Mouse (Mus musculus) brain, embryonic 18.5 days (tissue): Measurements from ENCODE around the gene Orai2.
"Not testable (repeated sequence)": the region's sequence is repeated elsewhere in the genome, so short reads cannot be mapped to it uniquely, and the experiment has no call there.

Experiments used
- DNase-seq: peaks from one replicate; pipeline ENCODE4 v3.0.0-alpha.2; 2012; ENCODE audit warnings: low read depth, low spot score

Gene Orai2

DNA sequence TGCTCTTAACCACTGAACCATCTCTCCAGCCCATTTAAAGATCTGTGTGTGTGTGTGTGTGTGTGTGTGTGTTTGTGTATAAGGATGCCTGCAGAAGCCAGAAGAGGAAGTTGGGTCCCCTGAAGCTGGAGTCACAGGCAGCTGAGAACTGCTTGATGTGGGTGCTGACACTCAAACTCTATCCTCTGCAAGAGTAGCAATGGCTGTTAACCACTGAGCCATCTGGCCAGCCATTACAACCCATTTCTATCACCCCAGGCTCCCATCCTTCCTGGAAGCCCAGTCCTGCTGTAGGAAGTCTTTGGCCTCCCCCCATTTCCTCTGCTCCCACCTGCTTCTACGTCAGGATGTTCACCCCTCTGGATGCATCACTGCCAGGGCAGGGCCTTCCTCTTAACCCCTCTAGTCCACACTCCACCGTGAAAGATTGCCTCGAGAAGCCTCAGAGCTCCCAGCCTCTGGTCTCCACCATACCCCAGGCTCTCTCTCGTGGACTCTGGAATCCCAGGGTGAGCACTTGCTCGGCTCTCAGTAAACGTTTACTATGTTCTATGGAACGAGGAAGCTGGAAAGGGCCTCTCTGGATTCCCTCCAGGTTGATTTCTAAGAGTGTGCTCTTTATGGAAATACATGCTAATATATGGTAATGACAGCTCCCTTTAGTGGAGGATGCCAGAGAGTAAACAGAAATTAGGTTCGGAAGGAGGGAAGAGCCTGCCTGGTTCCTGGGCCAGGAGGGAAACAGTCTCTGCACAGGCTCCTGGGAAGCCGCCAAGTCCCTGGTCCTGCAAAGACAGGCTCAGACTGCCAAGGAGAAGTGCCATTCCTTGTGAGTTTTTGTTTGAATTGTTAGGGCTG is 3.3 kb upstream of the Orai2 start:
- peak; percentile 68 for DNase-seq

- no peak for DNase-seq
Measured at GRCm38 (mm10) chr5:136172939-136173338, 2.4 kb upstream of the Orai2 start.

DNA sequence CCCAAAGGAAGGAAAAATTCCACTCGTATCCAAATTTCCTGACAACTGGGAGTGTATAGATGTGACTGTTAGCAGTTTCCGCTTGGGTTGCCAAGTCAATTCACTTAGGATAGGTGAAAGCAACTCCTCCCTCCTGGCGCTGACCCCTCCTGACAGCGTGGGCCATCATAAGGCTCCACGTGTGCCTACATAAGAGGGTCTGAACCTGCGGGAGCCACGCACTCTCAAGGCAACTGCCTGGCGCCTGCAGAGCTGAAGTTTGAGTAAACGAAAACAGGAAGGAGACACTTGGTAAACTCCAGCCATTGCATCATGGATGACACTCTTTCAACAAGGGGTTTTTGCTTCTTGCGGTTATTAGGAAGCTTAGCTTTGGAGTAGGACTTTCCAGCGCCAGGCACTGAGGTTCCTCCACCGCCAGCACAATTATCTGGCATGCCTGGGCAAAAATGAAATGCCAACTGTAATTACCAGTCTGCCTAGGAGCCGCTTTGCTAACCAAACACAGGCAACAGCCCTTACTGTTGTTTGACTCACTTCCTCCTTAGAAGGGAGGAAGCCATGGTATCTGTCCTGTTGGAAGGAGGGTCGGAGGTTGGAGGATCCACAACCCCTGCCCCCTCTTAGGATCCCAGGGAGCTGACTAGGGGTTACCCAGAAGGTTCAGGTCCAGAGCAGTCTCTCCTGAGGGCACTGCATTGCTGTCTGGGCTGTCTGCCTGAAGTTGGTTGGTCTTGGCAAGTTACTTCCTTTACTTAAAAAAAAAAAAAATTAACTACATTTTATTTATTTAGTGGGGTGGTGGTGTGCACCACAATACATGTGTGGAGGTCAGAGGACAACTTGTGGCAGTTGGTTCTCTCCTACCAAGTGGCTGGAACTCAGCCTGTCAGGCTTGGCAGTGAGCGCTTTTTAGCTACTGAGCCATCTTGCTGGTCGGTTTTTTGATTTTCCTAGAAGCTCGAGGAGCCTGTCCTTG is 1.1 kb upstream of the Orai2 start:
- DNase-seq: no peak

GRCm38 (mm10) chr5:136169626-136170511 is 644 bp downstream of the Orai2 start:
- no peak for DNase-seq

- no peak for DNase-seq
Measured at GRCm38 (mm10) chr5:136168071-136168470, 2.4 kb downstream of the Orai2 start.

- no peak for DNase-seq
Measured at GRCm38 (mm10) chr5:136167296-136167695, 3.2 kb downstream of the Orai2 start.

DNA sequence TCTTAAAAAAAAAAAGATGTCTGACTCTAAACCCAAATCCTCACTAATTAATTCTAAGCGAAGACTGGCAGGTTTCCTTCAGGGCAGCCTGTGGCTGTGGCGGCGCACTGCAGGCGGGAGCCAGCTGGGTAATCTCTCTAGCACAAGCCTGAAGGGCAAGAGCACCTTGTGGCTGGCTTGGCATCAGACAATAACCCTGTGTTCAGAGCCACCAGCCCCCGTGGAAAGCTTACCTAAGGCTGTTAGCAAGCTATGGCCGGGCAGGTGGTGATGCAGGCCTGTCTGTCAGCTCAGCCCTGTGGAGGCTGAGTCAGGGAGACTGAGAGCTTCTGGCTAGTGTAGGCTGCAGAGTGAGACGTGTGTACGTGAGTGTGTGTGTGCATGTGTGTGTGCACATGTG is 5.3 kb downstream of the Orai2 start:
- DNase-seq: no peak

DNA sequence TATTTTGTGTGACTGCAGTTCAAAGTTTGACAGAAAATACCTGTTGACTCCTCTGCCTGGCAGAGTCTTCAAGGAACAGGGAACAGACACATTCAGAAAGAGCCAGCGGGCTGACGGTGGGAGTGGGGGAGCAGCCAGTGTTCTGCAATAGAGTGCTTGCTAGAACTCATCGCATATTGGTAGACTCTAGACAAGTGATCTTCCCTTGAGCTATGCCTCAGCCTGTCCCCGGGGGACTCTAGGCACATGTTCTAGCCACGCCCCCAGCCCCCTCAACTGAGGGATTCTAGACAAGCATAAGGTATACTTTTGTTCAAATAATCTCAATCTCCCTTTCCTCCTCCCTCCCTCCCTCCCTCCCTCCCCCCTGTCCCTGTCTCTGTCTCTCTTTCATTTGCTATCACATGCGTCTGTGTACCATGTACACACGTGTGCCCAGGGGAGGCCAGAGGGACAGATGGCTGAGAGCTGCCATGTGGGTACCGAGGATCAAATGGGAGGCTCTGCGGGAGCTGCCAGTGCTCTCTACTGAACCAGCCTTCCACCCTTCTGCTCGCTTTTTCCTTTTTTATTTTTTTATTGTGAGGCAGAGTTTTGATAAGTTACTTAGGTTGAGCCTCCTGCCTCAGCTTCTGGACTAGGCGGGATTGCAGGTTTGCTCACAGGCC is 6.6 kb downstream of the Orai2 start:
- no peak for DNase-seq

GRCm38 (mm10) chr5:136160084-136160483 is 10.4 kb downstream of the Orai2 start:
- DNase-seq: not testable (repeated sequence)

DNA sequence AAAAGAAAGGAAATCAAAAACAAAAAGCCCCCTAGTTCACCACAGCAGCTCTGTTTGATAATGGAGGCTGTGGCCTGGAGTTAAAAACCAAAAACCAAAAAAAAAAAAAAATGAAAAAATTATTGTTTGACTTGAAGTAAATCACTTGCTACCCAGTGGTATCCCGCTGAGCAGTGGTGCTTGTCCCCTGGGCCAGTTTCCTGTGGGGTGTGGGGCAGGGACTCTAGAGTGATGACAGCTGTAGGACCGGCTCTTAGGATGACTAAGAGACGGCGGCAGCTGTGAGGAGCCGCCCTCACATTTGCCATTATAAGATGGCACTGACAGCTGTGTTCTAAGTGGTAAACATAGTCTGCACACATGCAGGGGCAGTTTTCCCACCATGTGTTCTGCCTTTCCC is 15.1 kb downstream of the Orai2 start:
- DNase-seq: no peak

DNA sequence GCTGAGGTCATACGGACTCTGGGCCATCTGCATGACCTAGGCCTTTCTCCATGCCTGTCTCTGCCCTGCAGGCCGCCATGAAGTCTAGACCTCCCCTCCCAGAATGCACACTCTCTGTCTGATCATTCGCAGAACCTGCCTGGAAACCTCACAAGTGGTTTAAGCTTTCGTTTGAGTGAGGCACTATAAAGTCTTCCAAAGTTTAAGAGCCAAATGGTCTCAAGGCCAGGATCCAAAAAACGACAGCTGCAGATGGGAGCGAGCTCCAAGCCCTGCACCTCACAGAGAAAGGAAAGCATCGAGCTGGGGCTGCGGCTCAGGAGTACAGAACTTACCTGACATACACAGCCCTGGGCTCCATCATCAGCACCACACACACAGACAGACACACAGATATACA is 18.1 kb downstream of the Orai2 start:
- DNase-seq: no peak

GRCm38 (mm10) chr5:136149134-136149576 is 21.4 kb downstream of the Orai2 start:
- DNase-seq: not testable (repeated sequence)

DNA sequence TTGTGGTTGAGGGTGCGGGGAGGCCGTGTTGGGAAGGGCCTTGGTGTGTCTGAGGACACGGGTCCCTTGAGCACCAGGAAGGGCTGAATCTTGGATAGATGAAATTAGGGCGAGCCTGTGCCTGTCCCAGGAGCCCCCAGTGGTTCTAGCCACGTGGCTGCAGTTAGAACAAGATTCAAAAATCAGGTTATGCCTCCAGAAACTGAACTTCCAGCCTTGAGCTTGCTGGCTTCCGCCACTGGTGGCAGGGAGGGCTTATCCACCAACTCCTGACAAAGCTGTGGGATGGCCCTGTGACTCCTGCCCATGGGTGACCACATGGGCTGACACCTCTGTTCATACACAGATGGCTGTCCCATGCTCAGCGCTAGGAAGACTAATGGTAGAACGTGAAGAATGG is 22.8 kb downstream of the Orai2 start:
- no peak for DNase-seq

DNA sequence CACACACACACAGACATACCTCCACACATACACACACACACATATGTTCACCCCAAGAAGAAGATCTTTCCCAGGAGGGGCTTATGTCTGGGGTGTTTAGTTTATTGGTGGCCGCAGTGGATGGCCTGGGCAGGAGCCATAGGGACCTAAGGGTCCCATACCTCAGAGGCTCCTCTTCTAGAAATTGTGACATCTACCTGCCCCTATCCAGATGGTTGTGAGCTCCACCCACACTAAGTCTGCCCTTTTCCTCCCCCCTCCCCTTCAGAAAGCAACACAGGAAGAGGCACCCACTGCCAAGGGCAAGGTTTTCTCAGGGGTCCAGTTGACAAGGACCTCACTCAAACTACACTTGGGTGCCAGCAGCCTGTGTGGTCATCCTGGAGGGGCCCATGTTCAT is 23.6 kb downstream of the Orai2 start:
- no peak for DNase-seq

DNA sequence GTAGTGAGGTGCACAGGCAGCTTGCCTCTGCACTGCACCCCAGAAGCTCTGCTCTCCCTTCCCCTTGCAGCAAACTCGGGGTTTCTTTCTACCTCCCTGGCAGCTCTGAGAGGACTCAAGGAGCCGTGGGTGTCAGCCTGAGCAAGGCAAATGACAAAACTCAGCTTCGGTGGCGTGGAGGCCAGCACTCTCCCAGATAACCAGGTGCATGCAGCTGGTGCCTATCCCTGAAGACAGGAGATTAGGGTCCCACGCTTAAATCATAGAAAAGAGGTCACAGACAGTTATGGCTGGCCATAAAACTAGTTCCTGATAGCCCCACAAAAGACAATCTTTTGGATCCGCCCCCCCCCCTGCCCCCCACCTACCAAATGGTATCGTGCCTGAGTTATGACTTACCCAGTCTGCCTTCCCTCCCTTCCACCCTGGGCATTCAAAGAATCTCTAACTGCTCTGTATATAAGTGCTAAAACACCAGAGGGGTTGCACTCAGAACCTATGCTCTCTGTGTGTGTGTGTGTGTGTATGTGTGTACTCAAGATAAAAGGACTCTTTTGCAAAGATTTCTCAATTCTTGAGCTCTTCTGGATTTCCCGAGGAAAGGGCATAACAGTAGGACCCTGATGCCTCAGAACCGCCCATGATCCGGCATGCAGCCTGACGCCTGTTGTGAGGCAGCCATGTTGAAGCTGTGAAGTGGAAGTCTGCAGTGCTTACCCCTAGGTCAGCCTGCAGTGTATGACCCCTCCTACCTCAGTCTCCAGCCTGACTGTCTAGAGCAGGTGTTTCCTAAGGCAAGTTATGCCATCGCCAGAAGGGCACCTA is 25.7 kb downstream of the Orai2 start:
- DNase-seq: no peak

- DNase-seq: no peak
Measured at GRCm38 (mm10) chr5:136143161-136143755, 27.3 kb downstream of the Orai2 start.

- no peak for DNase-seq
Measured at GRCm38 (mm10) chr5:136142746-136143145, 27.8 kb downstream of the Orai2 start.

GRCm38 (mm10) chr5:136140057-136140482 is 30.4 kb downstream of the Orai2 start:
- DNase-seq: no peak

DNA sequence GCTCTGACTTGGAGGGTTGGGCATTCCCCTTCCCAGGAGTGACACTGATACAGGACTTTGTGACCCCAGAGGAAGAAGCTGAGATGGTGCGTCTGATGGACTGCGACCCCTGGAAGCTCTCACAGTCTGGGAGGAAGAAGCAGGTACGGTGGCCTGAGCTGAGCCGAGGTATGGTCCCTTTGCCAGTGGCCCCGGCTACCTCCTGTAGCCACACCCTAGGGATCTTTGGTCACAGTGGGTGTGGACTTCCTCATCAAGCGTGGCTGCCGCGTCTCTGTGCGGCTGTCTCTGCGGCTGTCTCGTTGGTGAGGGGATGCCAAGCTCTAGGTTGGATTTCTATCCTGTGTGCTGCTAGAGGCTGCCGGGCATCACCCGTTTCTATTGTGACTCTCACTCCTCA is 31.1 kb downstream of the Orai2 start:
- no peak for DNase-seq
